Mouse (Mus musculus) small intestine, adult 2 months (tissue): ENCODE measurements around the gene Cacnb4.

Source experiments
- CTCF ChIP-seq: fragments of 200-500 bp; IDR thresholded peaks from 2 replicates; pipeline ENCODE4 v1.5.1; 2012; ENCODE audit warnings: low read depth, mild to moderate bottlenecking, control low read depth, inconsistent platforms, low read length, moderate library complexity, mixed read lengths; ENCODE audit not compliant: insufficient replicate concordance, insufficient read length; ENCODE audit errors: extremely low read depth
- POLR2A ChIP-seq: fragments of 200-500 bp; IDR thresholded peaks from 2 replicates; pipeline ENCODE4 v1.6.1; 2012; ENCODE audit warnings: low read depth, mild to moderate bottlenecking, control low read depth, inconsistent platforms, low read length, moderate library complexity

GRCm38 (mm10) chr2:52530521-52530920 lies 146.1 kb downstream of the Cacnb4 start:
- TF ChIP-seq POLR2A = no peak
- TF ChIP-seq CTCF = no peak
